Mouse (Mus musculus) CH12.LX (cell line): ENCODE results near the gene Tnfrsf9. TPM values are rescaled to one million over a fixed set of nuclear protein-coding genes. Genes with fewer than 3 reads are reported as not detected.

Experiments used
- DNase-seq: peaks from one replicate; pipeline ENCODE4 v3.0.0-alpha.2; 2013; ENCODE audit errors: extremely low read depth
- H3K27ac ChIP-seq: 2 replicates; pipeline ENCODE4 v1.5.1; 2012; ENCODE audit warnings: low read depth, mild to moderate bottlenecking, control low read depth, moderate library complexity; ENCODE audit not compliant: insufficient read depth
- H3K27me3 ChIP-seq: replicated peaks from 2 replicates; pipeline ENCODE3; 2012; ENCODE audit warnings: inconsistent platforms
- H3K36me3 ChIP-seq, 2 experiments: replicated peaks in 1 of 2; 2 replicates each; pipeline versions ENCODE3 to v1.6.1; 2012; ENCODE audit warnings: inconsistent platforms in 1 of 2, low read length in 1 of 2, mild to moderate bottlenecking in 1 of 2, mixed read lengths in 1 of 2, moderate library complexity in 1 of 2; ENCODE audit not compliant: control insufficient read depth in 1 of 2, insufficient read depth in 1 of 2
- H3K4me1 ChIP-seq, 2 experiments: 2 replicates each; pipeline ENCODE4 v1.6.1; 2012; ENCODE audit warnings: inconsistent platforms in 1 of 2, moderate library complexity in 1 of 2; ENCODE audit not compliant: insufficient read depth in 2 of 2, control insufficient read depth in 1 of 2
- H3K4me2 ChIP-seq: 2 replicates; pipeline ENCODE4 v1.6.1; 2012; ENCODE audit warnings: low read depth, mild to moderate bottlenecking, control low read depth; ENCODE audit not compliant: poor library complexity, insufficient read depth, severe bottlenecking
- H3K4me3 ChIP-seq, 3 experiments: fragments of 150-350 bp in 1 of 3; sonication (generic) in 1 of 3; replicated peaks in 1 of 3; 2 replicates each; pipeline versions ENCODE3 to v1.5.1; 2011 to 2012; ENCODE audit warnings: low read depth in 2 of 3, low read length in 2 of 3, mild to moderate bottlenecking in 2 of 3, moderate library complexity in 2 of 3, control low read depth in 1 of 3, improper control_type of control experiment in 1 of 3, inconsistent platforms in 1 of 3, mixed read lengths in 1 of 3; ENCODE audit not compliant: poor library complexity in 1 of 3
- H3K79me2 ChIP-seq: replicated peaks from 2 replicates; pipeline ENCODE4 v1.6.1; 2012; ENCODE audit warnings: mild to moderate bottlenecking, moderate library complexity; ENCODE audit not compliant: control insufficient read depth, poor library complexity, insufficient read depth, severe bottlenecking; ENCODE audit errors: extremely low read depth
- H3K9ac ChIP-seq: 2 replicates; pipeline ENCODE4 v1.6.1; 2012; ENCODE audit warnings: low read depth, mild to moderate bottlenecking, control low read depth, moderate library complexity; ENCODE audit not compliant: insufficient read depth
- H3K9me3 ChIP-seq: replicated peaks from 2 replicates; pipeline ENCODE3; 2012; ENCODE audit warnings: low read length, inconsistent platforms, mixed read lengths
- CHD1 ChIP-seq: IDR thresholded peaks from 2 replicates; pipeline ENCODE4 v1.6.1; 2012; ENCODE audit warnings: low read depth, low read length, improper control_type of control experiment, inconsistent platforms
- E2F4 ChIP-seq: IDR thresholded peaks from 2 replicates; pipeline ENCODE4 v1.6.1; 2011; ENCODE audit warnings: low read depth, low read length, improper control_type of control experiment; ENCODE audit not compliant: insufficient replicate concordance
- ELF1 ChIP-seq: IDR thresholded peaks from 2 replicates; pipeline ENCODE4 v1.6.1; 2014; ENCODE audit warnings: low read depth, mild to moderate bottlenecking, inconsistent platforms, low read length, improper control_type of control experiment
- EP300 ChIP-seq: IDR thresholded peaks from 2 replicates; pipeline ENCODE4 v1.6.1; 2011; ENCODE audit warnings: low read length, improper control_type of control experiment
- HCFC1 ChIP-seq: IDR thresholded peaks from 2 replicates; pipeline ENCODE4 v1.6.1; 2012; ENCODE audit warnings: low read depth, mild to moderate bottlenecking, inconsistent platforms, low read length, improper control_type of control experiment
- JUN ChIP-seq: IDR thresholded peaks from 2 replicates; pipeline ENCODE4 v1.6.1; 2011; ENCODE audit warnings: low read depth, mild to moderate bottlenecking, low read length, improper control_type of control experiment, moderate library complexity; ENCODE audit not compliant: insufficient read depth
- JUND ChIP-seq: conservative IDR thresholded peaks from 2 replicates; pipeline ENCODE4 v1.6.1; 2011; ENCODE audit warnings: low read depth, low read length, improper control_type of control experiment
- KAT2A ChIP-seq: IDR thresholded peaks from 2 replicates; pipeline ENCODE4 v1.6.1; 2012; ENCODE audit warnings: low read length, improper control_type of control experiment, inconsistent platforms; ENCODE audit not compliant: insufficient replicate concordance
- MAFK ChIP-seq: IDR thresholded peaks from 2 replicates; pipeline ENCODE4 v1.6.1; 2011; ENCODE audit warnings: low read length, improper control_type of control experiment; ENCODE audit not compliant: insufficient replicate concordance
- MAX ChIP-seq: IDR thresholded peaks from 2 replicates; pipeline ENCODE4 v1.6.1; 2011; ENCODE audit warnings: low read length, improper control_type of control experiment
- MEF2A ChIP-seq: IDR thresholded peaks from 2 replicates; pipeline ENCODE4 v1.6.1; 2014; ENCODE audit warnings: low read depth, mild to moderate bottlenecking, inconsistent platforms, low read length, improper control_type of control experiment, borderline replicate concordance
- MXI1 ChIP-seq: IDR thresholded peaks from 2 replicates; pipeline ENCODE4 v1.6.1; 2011; ENCODE audit warnings: mild to moderate bottlenecking, low read depth, low read length, improper control_type of control experiment
- MYC ChIP-seq: IDR thresholded peaks from 2 replicates; pipeline ENCODE4 v1.6.1; 2011; ENCODE audit warnings: low read depth, mild to moderate bottlenecking, improper control_type of control experiment, low read length
- NELFE ChIP-seq: IDR thresholded peaks from 2 replicates; pipeline ENCODE4 v1.6.1; 2011; ENCODE audit warnings: low read depth, low read length, improper control_type of control experiment
- PAX5 ChIP-seq: IDR thresholded peaks from 2 replicates; pipeline ENCODE4 v1.6.1; 2012; ENCODE audit warnings: low read length, inconsistent platforms, mixed read lengths
- SIN3A ChIP-seq: IDR thresholded peaks from 2 replicates; pipeline ENCODE4 v1.6.1; 2012; ENCODE audit warnings: low read length, improper control_type of control experiment, inconsistent platforms
- TBP ChIP-seq: conservative IDR thresholded peaks from 2 replicates; pipeline ENCODE4 v1.6.1; 2011; ENCODE audit warnings: low read depth, low read length, improper control_type of control experiment
- UBTF ChIP-seq: IDR thresholded peaks from 2 replicates; pipeline ENCODE4 v1.6.1; 2012; ENCODE audit warnings: low read depth, mild to moderate bottlenecking, inconsistent platforms, low read length, improper control_type of control experiment, moderate library complexity
- USF1 ChIP-seq: IDR thresholded peaks from 2 replicates; pipeline ENCODE4 v1.6.1; 2014; ENCODE audit warnings: low read depth, mild to moderate bottlenecking, inconsistent platforms, low read length, improper control_type of control experiment
- USF2 ChIP-seq: conservative IDR thresholded peaks from 2 replicates; pipeline ENCODE4 v1.6.1; 2011; ENCODE audit warnings: low read depth, low read length, improper control_type of control experiment
- ZMIZ1 ChIP-seq: IDR thresholded peaks from 2 replicates; pipeline ENCODE4 v1.6.1; 2012; ENCODE audit warnings: low read depth, mild to moderate bottlenecking, inconsistent platforms, low read length, improper control_type of control experiment
- dilution Hi-C: fragments of 300-500 bp; cut with MboI; formaldehyde crosslinking; loops from 2 replicates; pipeline ENCODE4 v1.14.3; 2020; ENCODE audit warnings: low sequenced_read_pairs; ENCODE audit not compliant: extremely low pct_unique_long_range_greater_than_20kb, extremely low pct_ligation_motif_present
- in situ Hi-C: fragments of 300-500 bp; cut with MboI; formaldehyde crosslinking; loops from 3 replicates; pipeline ENCODE4 v1.14.3; 2019; ENCODE audit warnings: low sequenced_read_pairs, low pct_ligation_motif_present, low pct_unique_long_range_greater_than_20kb, mixed read lengths
- polyA plus RNA-seq: library from polyadenylated mRNA; unstranded; fragments of >175 nt; gene quantifications from 2 replicates; pipeline ENCODE4 v1.2.1, GENCODE M21; 2012; ENCODE audit warnings: low read depth; ENCODE audit not compliant: insufficient read length
- total RNA-seq, 2 experiments: library from RNA; depleted of rRNA; stranded (reverse); fragments of 300-350 nt in 1 of 2; fragments of >200 nt in 1 of 2; gene quantifications; 2 replicates each; pipeline ENCODE4 v1.2.3; 2012 to 2014

Tnfrsf9 gene
- total and polyA plus RNA-seq, 3 experiments = 2.2 to 3.1 (median 2.9) TPM

- TF ChIP-seq JUND (no peak), ZMIZ1 (no peak), USF1 (no peak), MAFK (no peak), HCFC1 (no peak), JUN (no peak), USF2 (no peak), MYC (no peak), UBTF (no peak), TBP (no peak), KAT2A (no peak), EP300 (no peak)
- Histone ChIP-seq H3K27me3 (no peaks in the 10 kb centered on the region), H3K36me3 (peaks cover 0 to 6% of the 10 kb centered on the region in 2 experiments), H3K4me1 (0 out of 4 replicates have a peak, but pooled peaks cover 0 to 2% of the 10 kb centered on the region in 2 experiments), H3K79me2 (no peaks in the 10 kb centered on the region), H3K27ac (no peak overlapping the region), H3K9ac (no peak overlapping the region), H3K4me3 (no peak overlapping the region), H3K9me3 (no peaks in the 10 kb centered on the region), H3K4me2 (no peak overlapping the region)
- DNase-seq = no peak
- in situ Hi-C loops (no loop called here), dilution Hi-C loops (no loop called here)
Measured at GRCm38 (mm10) chr4:150937293-150938062, 23.1 kb downstream of the Tnfrsf9 start.

- Histone ChIP-seq H3K79me2 (no peaks in the 10 kb centered on the region), H3K9ac (no peak overlapping the region)
- TF ChIP-seq MXI1 (no peak), SIN3A (no peak), E2F4 (no peak), MAX (no peak), MEF2A (no peak), ELF1 (no peak), NELFE (no peak), USF1 (no peak), JUN (no peak), PAX5 (no peak), ZMIZ1 (no peak), CHD1 (no peak), MAFK (no peak), USF2 (no peak)
- TF ChIP-seq, all 38 proteins: peak for 0
- DNase-seq = no peak
- H3K4me2 ChIP-seq = no peak overlapping the region
- peaks cover 0 to 5% of the 10 kb centered on the region in 2 experiments for H3K36me3 ChIP-seq
- H3K4me1 ChIP-seq = 0 out of 4 replicates have a peak, but pooled peaks cover 0 to 2% of the 10 kb centered on the region in 2 experiments
- in situ Hi-C loops = no loop called here
- dilution Hi-C loops = no loop called here
- H3K27me3 ChIP-seq = no peaks in the 10 kb centered on the region
- no peaks in the 10 kb centered on the region for H3K9me3 ChIP-seq
- H3K4me3 ChIP-seq = no peak overlapping the region
- no peak overlapping the region for H3K27ac ChIP-seq
Measured at GRCm38 (mm10) chr4:150938063-150938452, 23.7 kb downstream of the Tnfrsf9 start.
